Mouse (Mus musculus) stomach, postnatal 0 days (tissue): ENCODE results near the gene Nras. TPM values are rescaled to one million over a fixed set of nuclear protein-coding genes. Genes with fewer than 3 reads are reported as not detected.
A peak's percentile ranks its signal among the peaks of the same experiment; 100 is the strongest.

Source experiments
- ATAC-seq: fragments of 200-750 bp; cut with Nextera tagmentation; 2 replicates; pipeline ENCODE4 v1.8.0; 2017; ENCODE audit not compliant: low FRiP score, low TSS enrichment
- DNase-seq: peaks from one replicate; pipeline ENCODE4 v3.0.0-alpha.2; 2016; ENCODE audit warnings: low spot score
- H3K27ac ChIP-seq: fragments of 300-500 bp; sonication (generic); replicated peaks from 2 replicates; pipeline ENCODE4 v1.5.1; 2014; ENCODE audit warnings: mild to moderate bottlenecking, control low read depth
- H3K27me3 ChIP-seq: fragments of 300-500 bp; sonication (generic); 2 replicates; pipeline ENCODE4 v1.6.1; 2014; ENCODE audit warnings: low read length; ENCODE audit not compliant: control insufficient read depth, insufficient read depth
- H3K36me3 ChIP-seq: fragments of 300-500 bp; sonication (generic); 2 replicates; pipeline ENCODE4 v1.6.1; 2014; ENCODE audit warnings: low read length, mixed read lengths; ENCODE audit not compliant: control insufficient read depth, insufficient read depth
- H3K4me1 ChIP-seq: fragments of 300-500 bp; sonication (generic); replicated peaks from 2 replicates; pipeline ENCODE4 v1.6.1; 2014; ENCODE audit warnings: antibody characterized with exemption; ENCODE audit not compliant: control insufficient read depth, insufficient read depth
- H3K4me2 ChIP-seq: fragments of 300-500 bp; sonication (generic); replicated peaks from 2 replicates; pipeline ENCODE4 v1.6.1; 2014; ENCODE audit warnings: low read depth, mild to moderate bottlenecking, control low read depth, moderate library complexity
- H3K4me3 ChIP-seq: fragments of 300-500 bp; sonication (generic); 2 replicates; pipeline ENCODE4 v1.5.1; 2014; ENCODE audit warnings: low read depth, low read length, control low read depth
- H3K9ac ChIP-seq: fragments of 300-500 bp; sonication (generic); 2 replicates; pipeline ENCODE4 v1.6.1; 2014; ENCODE audit warnings: mild to moderate bottlenecking, low read length, control low read depth, mixed read lengths
- H3K9me3 ChIP-seq: fragments of 300-500 bp; sonication (generic); 2 replicates; pipeline ENCODE4 v1.6.1; 2016; ENCODE audit warnings: low read length; ENCODE audit not compliant: control insufficient read depth
- CTCF ChIP-seq: IDR thresholded peaks from 2 replicates; pipeline ENCODE4 v1.5.1; 2016; ENCODE audit warnings: antibody characterized with exemption, low read depth, mild to moderate bottlenecking, moderate library complexity
- EP300 ChIP-seq: optimal IDR thresholded peaks from 2 replicates; pipeline ENCODE3; 2016; ENCODE audit warnings: antibody characterized with exemption
- WGBS: fragments of 180-500 bp; shearing (Covaris S2); extraction: QIAGEN DNeasy Blood & Tissue Kit; methylation state at CpG from one replicate; pipeline ENCODE4 v1.1.7; 2014; 5-methylcytosine and 5-hydroxymethylcytosine counted together
- polyA plus RNA-seq: library from polyadenylated mRNA; unstranded; fragments of >200 nt; fragmentation: Nextera tagmentation; extraction: Ambion mirVana; gene quantifications from 2 replicates; pipeline ENCODE4 v1.2.1, GENCODE M21; 2015

Gene Nras
- polyA plus RNA-seq, 1 experiment from 2014 or later, result 47.9 TPM

DNA sequence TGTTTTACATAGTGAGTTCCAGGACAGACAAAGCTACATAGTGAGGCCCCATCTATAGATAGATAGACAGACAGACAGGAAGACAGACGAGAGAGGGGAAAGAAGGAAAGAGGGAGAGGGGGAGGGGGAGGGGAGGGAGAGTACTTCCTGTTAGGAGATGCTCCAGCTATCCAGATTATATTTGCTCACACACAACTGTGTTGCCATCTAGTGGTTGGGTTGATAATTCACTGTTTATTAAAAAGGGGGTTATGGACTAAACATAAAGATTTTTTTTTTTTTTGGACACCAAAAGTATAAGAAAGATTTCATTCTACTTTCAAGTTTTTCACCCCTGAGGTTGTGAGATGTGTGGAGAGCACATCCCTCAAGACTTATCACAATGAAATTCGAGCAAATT is 42.6 kb downstream of the Nras start:
- DNase-seq (no peak), ATAC-seq (no peak)
- peak; percentile 57 for TF ChIP-seq CTCF
- TF ChIP-seq EP300, result no peak
- no peak overlapping the region for H3K9ac ChIP-seq
- no peaks in the 10 kb centered on the region for H3K27me3 ChIP-seq
- no peaks in the 10 kb centered on the region for H3K36me3 ChIP-seq
- no peak overlapping the region for H3K4me3 ChIP-seq
- no peak overlapping the region for H3K27ac ChIP-seq
- no peaks in the 10 kb centered on the region for H3K9me3 ChIP-seq
- 50% methylated on average over 2 of the region's 2 CpGs for WGBS
- H3K4me2 ChIP-seq, result no peak overlapping the region
- no peaks in the 10 kb centered on the region for H3K4me1 ChIP-seq

DNA sequence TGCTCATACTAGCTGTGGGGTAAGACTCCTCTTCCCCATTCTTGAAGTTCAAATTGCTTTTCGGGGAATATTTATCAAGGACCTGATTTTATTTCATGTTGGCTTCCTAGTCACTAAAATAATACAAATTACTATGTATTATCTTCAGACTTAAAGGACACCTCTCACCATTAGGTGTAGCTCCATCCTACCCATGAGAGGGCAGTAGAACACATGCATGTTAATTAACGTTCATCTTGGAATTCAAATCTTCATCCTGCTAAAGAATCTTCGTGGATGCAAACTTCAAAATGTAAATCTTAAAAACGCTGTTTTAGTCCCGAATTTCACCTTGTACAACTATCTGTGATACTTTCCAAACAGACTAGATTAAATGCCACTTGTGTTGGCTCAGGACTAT is 43.1 kb downstream of the Nras start:
- no peaks in the 10 kb centered on the region for H3K36me3 ChIP-seq
- H3K9me3 ChIP-seq, result no peaks in the 10 kb centered on the region
- H3K4me1 ChIP-seq, result no peaks in the 10 kb centered on the region
- no peak overlapping the region for H3K4me2 ChIP-seq
- TF ChIP-seq EP300, result no peak
- peak; percentile 58 for TF ChIP-seq CTCF
- no peaks in the 10 kb centered on the region for H3K27me3 ChIP-seq
- no peak overlapping the region for H3K27ac ChIP-seq
- WGBS, result 48% methylated on average over 5 of the region's 5 CpGs
- H3K4me3 ChIP-seq, result no peak overlapping the region
- ATAC-seq (no peak), DNase-seq (no peak)
- no peak overlapping the region for H3K9ac ChIP-seq

DNA sequence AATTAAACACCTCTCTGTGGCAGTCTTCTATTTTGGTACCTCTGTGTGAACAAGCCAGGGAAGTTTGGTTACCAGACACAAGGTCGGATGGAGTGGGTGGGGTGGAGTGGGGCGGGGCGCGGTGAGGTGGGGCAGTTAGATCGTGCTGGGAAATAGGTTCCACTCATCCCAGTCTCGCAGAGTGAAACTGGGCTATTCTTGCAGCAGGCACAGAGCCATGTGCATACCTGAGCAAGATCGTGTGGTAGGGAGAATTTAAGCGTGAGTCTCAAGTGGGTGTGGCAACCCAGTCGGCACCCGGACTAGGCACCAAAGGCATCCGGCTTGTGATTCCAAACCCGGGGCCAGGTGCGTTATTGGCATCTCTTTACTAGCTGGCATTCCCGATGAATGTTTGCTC is 43.8 kb downstream of the Nras start:
- under 1% methylated on average over 14 of the region's 14 CpGs for WGBS
- H3K9ac ChIP-seq, result peak overlapping the region; percentile 47
- no peaks in the 10 kb centered on the region for H3K4me1 ChIP-seq
- H3K27me3 ChIP-seq, result no peaks in the 10 kb centered on the region
- peak overlapping the region; percentile 89 for H3K27ac ChIP-seq
- peak overlapping the region; percentile 83 for H3K4me2 ChIP-seq
- H3K36me3 ChIP-seq, result no peaks in the 10 kb centered on the region
- ATAC-seq, result peak; percentile 40; the same call in 1 of the 2 replicates
- no peaks in the 10 kb centered on the region for H3K9me3 ChIP-seq
- DNase-seq, result no peak
- TF ChIP-seq CTCF (no peak), EP300 (no peak)
- peak overlapping the region; percentile 84 for H3K4me3 ChIP-seq

- H3K9ac ChIP-seq, result peak within 1 kb of the TSS; percentile 81
- no peaks in the 10 kb centered on the region for H3K36me3 ChIP-seq
- under 1% methylated on average over 71 of the region's 72 CpGs for WGBS
- no peaks in the 10 kb centered on the region for H3K9me3 ChIP-seq
- H3K4me2 ChIP-seq, result peak within 1 kb of the TSS; percentile 83
- no peaks in the 10 kb centered on the region for H3K4me1 ChIP-seq
- H3K27me3 ChIP-seq, result no peaks in the 10 kb centered on the region
- no peak; the same call in 1 of the 2 replicates for TF ChIP-seq CTCF
- no peak for TF ChIP-seq EP300
- peak within 1 kb of the TSS; percentile 89 for H3K27ac ChIP-seq
- DNase-seq (peak; percentile 97), ATAC-seq (peak; percentile 98)
- H3K4me3 ChIP-seq, result peak within 1 kb of the TSS; percentile 84
These were observed 44.6 kb downstream of the Nras start, which contains the start of gene Dennd2c for GRCm38 (mm10) chr3:103102454-103103390. TSS of gene Dennd2c (plus strand) at chr3:103102604.

- Histone ChIP-seq H3K4me2 (no peak overlapping the region), H3K4me1 (no peaks in the 10 kb centered on the region), H3K4me3 (no peak overlapping the region), H3K27me3 (no peaks in the 10 kb centered on the region), H3K27ac (no peak overlapping the region), H3K9ac (no peak overlapping the region), H3K9me3 (no peaks in the 10 kb centered on the region), H3K36me3 (no peaks in the 10 kb centered on the region)
- WGBS, result 79% methylated on average over 7 of the region's 7 CpGs
- no peak for DNase-seq
- no peak for ATAC-seq
- no peak for TF ChIP-seq EP300
- no peak for TF ChIP-seq CTCF
These were observed 49.6 kb downstream of the Nras start for GRCm38 (mm10) chr3:103107565-103108240.

GRCm38 (mm10) chr3:103112216-103112615 is 54.1 kb downstream of the Nras start:
- DNase-seq (no peak), ATAC-seq (no peak)
- no peaks in the 10 kb centered on the region for H3K4me1 ChIP-seq
- H3K9me3 ChIP-seq, result no peaks in the 10 kb centered on the region
- no peaks in the 10 kb centered on the region for H3K27me3 ChIP-seq
- no peak overlapping the region for H3K4me3 ChIP-seq
- no peak overlapping the region for H3K9ac ChIP-seq
- no peak overlapping the region for H3K27ac ChIP-seq
- 60% methylated on average over 5 of the region's 5 CpGs for WGBS
- H3K4me2 ChIP-seq, result no peak overlapping the region
- TF ChIP-seq EP300 (no peak), CTCF (no peak)
- no peaks in the 10 kb centered on the region for H3K36me3 ChIP-seq

Other genes starting within 250 kb of the Nras start
- not detected in 2 replicates for gene Sycp1, start 122.2 kb upstream of the Nras start, polyA plus RNA-seq
- not detected in 2 replicates for gene Nr1h5, start 94.2 kb upstream of the Nras start, polyA plus RNA-seq
- gene Sike1, start 62.6 kb upstream of the Nras start, polyA plus RNA-seq, result 45.2 and 49.6 TPM in 2 replicates
- 142 and 148 TPM in 2 replicates for gene Csde1, start 37.9 kb upstream of the Nras start, polyA plus RNA-seq
- 0.19 and 0.28 TPM in 2 replicates for gene Ampd1, start 15.7 kb downstream of the Nras start, polyA plus RNA-seq
- gene Dennd2c, start 44.3 kb downstream of the Nras start, polyA plus RNA-seq, result 5.6 and 6.8 TPM in 2 replicates
- gene Bcas2, start 113.4 kb downstream of the Nras start, polyA plus RNA-seq, result 104 and 109 TPM in 2 replicates
- gene Trim33, start 221.0 kb downstream of the Nras start, polyA plus RNA-seq, result 7.3 and 7.5 TPM in 2 replicates